Mouse (Mus musculus) kidney, adult 2 months (tissue): ENCODE results near the gene Itpripl1.

Source experiments
- CTCF ChIP-seq: fragments of 200-500 bp; conservative IDR thresholded peaks from 2 replicates; pipeline ENCODE4 v1.5.1; 2011; ENCODE audit warnings: low read depth, mild to moderate bottlenecking, control low read depth, low read length, moderate library complexity, mixed read lengths; ENCODE audit not compliant: insufficient read depth, insufficient read length
- POLR2A ChIP-seq: fragments of 200-500 bp; IDR thresholded peaks from one replicate; pipeline ENCODE4 v1.6.1; 2011; ENCODE audit warnings: low read depth, low read length, control low read depth

DNA sequence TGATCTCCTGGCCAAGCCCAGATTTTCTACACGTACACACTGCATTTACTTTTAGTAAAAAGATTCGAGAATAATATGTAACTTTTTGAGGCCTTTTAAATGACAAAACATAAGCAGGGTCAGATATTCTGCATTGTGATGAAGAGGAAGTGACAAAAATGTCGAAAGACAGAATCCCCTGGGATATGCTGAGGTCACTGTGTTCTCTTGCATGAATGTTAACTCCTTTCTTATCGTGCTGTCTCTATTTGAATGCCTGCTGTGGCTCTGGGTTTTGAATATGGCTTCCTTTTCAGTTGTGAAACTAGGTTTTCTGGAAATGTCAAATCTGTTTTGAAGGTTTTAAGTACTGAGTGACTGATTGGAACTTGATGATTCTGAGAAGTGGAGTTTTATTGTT, 22.4 kb upstream of the Itpripl1 start:
- TF ChIP-seq POLR2A (no peak), CTCF (no peak)
